Mouse (Mus musculus): ENCODE measurements around the gene Mcidas.

The Mcidas gene

DNA sequence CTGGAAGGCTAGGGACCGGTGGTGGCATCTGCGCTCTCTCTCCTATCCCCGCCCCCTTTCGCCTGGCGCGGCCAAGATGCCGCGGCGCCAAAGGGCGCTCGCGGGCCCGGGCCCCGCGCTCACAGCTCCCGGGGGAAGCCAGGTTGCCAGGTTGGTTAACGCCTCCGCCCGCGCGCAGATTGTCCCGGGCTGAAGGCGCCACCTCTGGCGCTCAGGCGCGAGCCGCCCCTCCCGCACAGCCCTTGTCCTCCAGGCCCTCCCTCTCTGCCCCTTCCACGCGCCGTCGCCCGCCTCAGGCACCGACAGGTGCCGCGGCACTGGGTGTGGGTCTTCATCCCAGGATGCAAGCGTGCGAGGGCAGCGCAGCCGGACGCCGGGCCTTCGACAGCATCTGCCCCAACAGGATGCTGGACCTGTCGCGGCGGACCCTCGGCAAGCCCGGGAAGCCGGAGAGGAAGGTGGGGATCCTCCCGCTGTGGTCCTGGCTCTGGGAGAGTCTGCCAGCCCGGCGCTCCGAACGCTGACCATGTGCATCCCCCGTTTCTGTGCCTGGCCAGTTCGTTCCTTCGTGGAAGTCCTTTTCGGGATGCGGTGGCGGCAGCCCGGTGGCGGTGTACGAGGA lies at the start of gene Mcidas:
Mcidas (plus strand) TSS at position 315 of the 622 bp plus-strand sequence.
- peak; percentile 22 to 26 for DNase-seq

DNA sequence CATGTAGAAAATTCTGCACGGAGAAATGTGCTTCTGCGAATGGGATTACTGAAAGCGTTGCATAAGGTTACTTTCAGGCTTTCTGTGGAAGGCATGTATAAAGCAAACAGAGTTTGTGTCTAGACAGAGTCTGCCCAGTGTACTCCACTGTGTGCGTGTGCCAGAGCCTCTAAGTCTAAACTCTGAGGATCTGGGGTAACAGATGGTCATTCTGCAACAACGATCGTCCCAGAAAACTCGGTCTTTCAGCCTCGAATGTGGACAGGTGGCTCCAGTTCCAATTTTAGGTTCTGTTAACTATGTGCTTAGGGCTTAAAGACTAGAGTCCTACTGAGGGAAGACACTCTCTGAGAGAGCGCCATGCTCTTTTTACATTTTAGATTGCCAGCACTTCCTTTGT lies 48.3 kb upstream of the Mcidas start:
- DNase-seq, result no peak

DNA sequence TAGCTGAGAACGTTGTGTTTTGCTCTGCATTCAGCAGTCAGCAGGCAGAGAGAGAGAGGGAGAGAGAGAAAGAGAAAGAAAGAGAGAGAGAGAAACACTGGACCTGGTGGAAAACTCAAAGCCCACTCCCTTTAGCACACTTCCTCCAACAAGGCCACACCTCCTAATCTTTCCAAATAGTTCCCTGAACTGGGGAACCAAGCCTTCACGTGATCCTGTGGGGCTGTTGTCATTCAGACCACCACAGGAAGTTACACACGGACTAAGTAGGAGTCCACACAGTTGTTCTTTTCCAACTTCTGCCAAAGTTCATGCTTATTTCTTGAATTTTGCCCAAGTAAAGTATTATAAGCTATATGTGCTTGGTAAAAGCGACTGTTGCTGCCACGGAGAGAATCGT lies 47.7 kb upstream of the Mcidas start:
- no peak for DNase-seq

DNA sequence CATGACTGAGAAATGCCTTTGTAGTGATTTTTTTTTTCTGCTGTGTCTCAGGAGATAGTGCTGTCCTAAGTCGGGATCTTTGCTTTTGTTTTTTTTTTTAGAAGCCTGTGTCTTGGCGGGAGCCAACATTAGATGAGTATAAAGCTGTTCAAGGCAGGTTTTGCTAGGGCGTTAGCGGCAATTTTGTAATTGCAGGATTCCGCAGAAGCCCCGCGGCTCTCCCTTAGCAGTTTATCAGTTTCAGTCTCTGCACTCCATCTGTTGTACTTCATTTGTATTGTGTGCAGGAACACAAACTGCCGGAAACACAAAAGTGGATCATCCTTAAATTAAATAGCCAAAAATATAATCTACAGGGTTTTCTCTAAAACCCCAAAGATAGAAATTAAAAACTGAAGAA lies 39.6 kb upstream of the Mcidas start:
- no peak for DNase-seq

DNA sequence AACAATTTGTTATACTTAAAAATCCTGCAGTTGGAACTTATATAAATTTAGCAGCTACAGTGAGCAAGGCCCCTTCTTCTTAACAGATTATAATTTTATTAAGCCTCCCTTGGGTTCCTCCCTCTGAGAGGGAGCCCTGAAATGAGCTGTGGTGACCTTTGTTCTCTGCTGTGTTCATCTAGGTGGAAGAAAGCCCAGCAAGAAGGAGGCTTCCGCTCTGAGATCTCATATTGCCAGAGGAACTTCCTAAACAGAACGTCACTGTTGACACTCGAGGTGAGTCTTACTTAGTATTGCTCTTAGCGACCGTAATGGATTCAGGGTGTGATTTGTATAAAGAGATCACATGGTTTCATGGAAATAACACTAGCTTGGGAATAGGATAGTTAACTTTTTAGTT lies 30.6 kb upstream of the Mcidas start:
- DNase-seq, result no peak

DNA sequence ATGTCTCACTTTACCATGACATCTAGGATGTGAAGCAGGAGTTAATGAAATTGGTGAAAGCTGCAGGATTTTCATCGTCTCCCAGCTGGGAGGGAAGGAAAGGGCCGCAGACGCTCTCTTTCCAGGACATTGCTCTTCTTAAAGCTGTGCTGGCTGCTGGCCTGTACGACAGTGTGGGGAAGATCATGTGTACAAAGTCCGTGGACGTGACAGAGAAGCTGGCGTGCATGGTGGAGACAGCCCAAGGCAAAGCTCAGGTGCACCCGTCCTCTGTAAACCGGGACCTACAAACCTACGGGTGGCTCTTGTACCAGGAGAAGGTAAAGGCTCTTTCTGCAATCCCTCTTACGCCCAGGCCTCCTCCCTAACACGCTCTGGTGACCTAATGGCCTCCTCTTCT lies 29.2 kb upstream of the Mcidas start:
- no peak for DNase-seq

DNA sequence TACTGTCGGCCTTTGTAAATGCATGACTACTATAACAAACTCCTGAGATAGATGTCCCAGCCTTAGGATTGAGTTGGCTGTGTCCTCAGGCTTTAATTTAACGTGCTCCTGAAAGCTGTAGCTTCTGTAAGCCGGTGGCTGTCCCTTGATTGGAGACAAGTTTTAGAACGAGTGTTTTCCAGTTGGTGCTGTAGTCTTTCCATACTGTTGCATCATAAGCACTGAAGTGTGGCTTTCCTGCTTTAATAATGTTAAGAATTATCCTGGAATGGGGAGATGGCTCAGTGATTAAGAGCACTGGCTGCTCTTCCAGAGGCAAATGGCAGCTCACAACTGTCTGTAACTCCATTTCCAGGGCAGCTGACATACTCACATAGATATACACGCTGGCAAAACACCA lies 26.4 kb upstream of the Mcidas start:
- DNase-seq, result no peak

DNA sequence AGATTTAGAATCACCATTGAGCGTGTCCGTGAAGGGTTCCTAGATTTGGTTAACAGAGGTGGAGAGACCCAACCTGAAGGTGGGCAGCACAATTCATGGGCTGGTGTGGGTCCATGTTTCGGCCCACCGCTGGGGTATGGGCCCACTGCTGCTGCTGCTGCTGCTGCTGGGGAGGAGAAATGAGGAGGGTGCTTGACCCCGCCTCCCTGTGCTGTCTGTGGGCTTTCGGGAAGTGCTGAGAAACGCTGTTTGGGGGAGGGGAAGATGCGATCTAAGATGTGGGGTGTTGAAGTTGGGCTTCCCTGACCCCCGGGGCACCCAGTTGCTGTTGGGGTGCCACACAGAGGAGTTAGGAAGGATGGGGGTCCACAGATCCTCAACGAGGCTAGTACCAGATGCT lies 16.9 kb upstream of the Mcidas start:
- no peak for DNase-seq

DNA sequence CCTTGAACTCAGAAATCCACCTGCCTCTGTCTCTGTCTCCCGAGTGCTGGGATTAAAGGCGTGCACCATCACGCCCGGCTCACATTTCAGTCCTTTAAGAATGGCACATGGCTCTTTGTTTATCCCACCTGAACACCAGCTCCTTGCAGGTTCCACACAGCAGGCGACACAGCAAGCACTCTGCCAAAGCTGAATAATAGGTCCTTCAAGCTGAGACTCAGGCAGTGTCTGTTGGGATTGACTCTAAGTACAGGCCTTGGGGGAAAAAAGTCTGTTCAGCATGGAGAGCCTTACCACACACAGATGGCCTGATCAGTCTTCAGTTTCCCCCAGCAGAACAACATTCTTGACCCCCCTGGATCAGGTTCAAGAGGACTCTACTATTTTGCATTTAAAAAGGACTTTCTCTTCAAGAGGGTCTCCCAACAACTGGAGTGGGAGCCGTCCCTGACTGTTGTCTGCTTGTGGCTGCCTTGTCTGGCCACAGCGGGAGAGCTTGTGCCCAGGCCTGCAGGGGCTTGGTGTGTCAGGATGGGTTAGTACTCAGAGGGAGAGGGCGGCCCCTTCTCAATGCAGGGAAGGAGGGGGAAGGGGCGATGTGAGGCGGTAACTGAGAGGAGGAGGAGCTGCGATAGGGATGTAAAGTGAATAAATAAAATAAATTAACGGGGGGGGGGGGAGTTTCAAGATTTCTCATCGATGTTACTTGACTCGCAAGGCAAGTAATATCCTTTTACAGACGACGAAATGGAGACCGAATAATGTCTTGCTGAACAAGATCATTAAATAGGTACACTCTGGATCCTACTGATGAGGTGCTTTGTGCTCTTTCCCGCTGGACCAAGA lies 7.8 kb upstream of the Mcidas start:
- no peak for DNase-seq

DNA sequence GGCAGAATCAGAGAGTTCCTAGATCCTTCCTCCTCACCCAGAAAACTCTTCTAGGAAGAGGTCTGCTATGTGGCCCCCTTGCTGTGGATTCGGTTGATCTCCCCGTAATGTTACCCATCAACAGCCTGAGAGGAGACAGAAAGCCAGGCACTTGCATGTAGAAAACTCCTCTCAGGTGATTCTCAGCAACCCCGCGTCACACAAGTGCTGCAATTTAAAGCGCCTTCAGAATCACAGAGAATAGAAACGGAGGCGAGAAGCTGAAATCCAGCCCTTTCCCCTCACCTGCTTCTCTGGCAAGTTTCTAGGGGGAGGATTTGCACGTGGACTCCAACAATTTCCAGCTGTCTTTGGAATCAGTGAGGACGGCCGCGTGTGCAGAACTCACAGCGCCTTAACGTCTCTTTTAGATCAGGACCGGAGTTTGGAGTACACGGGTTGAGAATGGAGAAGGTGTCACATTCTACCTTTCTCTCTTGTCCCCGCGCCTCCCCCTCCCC lies 7.1 kb upstream of the Mcidas start:
- no peak for DNase-seq

DNA sequence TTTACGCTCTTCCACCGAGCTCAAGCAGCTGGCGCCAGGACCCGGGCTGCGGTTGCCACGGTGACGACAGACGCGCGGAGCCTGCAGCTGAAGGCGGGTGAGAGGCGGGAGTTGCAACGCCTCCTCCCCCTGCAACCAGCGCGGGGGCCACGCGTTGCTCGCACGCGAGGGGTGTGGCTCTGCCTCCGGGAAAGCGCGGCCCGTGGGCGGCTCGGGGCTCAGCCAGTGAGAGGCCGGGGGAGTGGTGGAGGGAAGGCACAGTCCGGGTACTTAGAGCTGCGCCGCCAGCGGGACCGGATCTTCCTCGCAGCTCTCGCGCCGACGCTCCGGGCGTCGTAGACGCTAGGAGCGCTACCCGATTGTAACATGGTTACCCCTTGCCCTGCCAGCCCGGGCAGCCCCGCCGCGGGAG lies 6.1 kb upstream of the Mcidas start, which contains the start of gene Ccno:
Ccno (plus strand) TSS at position 271 of the 412 bp plus-strand sequence.
- DNase-seq, result peak; percentile 69 to 81

DNA sequence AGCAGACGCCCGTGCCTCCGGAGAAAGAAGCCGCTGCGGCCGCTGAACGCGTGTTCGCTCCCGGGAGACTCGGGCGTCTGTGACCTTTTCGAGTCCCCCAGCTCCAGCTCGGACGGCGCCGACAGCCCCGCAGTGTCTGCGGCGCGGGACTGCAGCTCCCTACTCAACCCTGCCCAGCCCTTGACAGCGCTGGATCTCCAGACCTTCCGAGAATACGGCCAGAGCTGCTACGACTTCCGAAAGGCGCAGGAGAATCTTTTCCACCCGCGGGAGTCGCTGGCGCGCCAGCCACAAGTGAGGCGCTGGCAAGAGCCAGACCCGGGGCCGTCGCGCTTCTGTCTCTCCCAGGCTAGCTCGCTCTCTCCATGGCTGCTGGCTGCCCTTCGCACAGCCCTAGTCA lies 5.7 kb upstream of the Mcidas start:
- DNase-seq, result no peak

DNA sequence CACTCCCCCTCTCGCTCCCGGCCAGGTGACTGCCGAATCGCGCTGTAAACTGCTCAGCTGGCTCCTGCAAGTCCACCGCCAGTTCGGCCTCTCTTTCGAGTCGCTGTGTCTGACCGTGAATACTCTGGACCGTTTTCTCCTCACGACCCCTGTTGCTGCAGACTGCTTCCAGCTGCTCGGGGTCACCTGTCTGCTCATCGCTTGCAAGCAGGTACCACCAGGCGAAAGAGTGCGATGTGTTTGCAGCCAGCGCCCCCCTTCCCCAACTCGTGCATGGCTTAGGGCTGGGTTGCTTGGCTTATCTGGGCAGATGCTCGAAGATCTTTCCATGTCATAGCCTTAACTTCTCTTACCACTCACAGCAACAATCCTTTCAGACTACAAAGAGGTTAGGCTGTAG lies 4.8 kb upstream of the Mcidas start:
- DNase-seq, result peak in 1 of 2 experiments; percentile 7

DNA sequence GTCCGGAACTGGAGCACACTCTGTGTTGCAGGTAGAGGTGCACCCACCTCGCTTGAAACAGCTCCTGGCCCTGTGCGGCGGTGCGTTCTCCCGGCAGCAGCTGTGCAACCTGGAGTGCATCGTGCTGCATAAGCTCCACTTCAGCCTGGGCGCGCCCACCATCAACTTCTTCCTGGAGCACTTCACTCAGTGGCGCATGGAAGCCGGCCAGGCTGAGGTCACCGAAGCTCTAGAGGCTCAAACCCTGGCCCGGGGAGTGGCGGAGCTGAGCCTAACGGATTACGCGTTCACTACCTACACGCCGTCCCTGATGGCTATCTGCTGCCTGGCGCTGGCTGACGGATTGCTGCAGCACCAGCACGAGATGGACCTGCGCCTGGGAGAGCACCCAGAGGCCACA lies 4.1 kb upstream of the Mcidas start:
- DNase-seq, result peak in 1 of 2 experiments; percentile 9

DNA sequence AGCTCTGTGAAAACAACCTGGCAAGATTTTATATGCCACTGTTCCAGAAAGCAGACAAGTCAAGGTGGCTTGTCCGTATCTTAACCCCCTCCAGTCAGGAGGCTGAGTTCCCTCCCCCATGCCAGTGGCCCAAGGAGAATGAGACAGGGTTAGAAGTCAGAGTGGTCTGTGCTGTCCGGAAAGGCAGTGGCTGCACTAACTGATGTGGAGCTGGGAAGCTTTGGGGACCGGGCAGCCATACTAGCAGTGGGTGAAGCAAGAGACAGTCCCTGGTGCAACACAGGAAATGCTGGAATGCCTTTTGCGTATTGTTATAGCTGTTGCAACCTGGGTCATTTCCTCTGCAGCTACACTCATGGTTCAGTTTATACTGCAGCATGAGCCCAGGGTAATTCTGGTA lies 3.3 kb upstream of the Mcidas start:
- DNase-seq, result no peak

DNA sequence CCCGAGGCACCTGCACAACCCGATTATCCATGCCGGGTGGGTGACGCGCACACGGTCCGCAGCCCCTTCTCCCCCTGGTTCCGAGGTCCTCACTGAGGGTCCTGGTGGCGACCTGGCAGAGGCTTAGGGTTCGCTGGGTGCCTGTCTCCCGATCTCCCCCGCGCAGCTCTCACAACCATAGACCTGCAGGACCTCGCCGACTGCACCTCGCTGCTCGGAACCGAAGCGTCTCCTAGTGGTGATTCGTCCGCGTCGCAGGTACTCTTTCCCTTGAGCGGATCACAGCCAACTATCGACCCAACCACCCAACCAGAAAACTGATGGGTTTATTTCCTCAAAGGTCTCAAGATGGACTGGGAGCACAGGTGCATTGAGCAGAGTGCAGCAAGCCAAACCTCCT lies 546 bp downstream of the Mcidas start:
- DNase-seq, result peak; percentile 71 to 72

DNA sequence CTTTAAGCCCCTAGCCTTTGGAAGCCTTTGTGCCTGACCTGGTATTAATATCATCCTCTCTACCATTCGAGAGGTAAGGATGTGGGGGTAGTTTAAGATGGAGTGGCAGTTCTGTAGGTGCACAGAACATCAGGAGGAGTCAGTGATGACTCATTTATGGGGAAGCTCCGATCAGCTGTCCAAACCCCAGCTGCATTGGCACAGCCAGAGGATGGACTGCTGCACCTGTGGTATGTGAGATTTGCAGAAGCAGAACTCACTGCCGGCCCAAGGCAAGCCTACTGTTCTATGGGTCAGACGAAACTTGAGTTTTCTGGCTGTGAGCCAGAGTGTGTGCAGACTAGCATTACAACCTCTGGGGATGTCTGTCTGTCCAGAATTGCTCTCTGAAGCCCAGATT lies 2.8 kb downstream of the Mcidas start:
- DNase-seq, result no peak

DNA sequence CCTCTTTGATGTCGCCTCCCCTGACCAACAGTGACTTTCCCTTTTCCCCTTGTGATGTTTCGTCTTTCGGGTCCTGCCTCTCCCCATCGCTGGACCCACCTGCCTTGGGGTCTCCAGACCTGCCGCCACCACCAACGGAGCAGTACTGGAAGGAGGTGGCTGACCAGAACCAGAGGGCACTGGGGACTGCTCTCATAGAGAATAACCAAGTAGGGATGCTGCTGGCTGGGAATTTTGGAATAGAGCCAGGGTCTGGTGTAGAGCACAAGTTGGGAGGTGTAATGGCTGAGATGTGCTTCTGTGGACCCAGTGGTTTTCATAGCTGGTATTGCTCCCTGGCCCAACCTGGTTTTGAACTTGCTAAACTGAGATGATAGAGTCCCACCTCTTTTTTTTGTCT lies 3.7 kb downstream of the Mcidas start:
- no peak for DNase-seq

DNA sequence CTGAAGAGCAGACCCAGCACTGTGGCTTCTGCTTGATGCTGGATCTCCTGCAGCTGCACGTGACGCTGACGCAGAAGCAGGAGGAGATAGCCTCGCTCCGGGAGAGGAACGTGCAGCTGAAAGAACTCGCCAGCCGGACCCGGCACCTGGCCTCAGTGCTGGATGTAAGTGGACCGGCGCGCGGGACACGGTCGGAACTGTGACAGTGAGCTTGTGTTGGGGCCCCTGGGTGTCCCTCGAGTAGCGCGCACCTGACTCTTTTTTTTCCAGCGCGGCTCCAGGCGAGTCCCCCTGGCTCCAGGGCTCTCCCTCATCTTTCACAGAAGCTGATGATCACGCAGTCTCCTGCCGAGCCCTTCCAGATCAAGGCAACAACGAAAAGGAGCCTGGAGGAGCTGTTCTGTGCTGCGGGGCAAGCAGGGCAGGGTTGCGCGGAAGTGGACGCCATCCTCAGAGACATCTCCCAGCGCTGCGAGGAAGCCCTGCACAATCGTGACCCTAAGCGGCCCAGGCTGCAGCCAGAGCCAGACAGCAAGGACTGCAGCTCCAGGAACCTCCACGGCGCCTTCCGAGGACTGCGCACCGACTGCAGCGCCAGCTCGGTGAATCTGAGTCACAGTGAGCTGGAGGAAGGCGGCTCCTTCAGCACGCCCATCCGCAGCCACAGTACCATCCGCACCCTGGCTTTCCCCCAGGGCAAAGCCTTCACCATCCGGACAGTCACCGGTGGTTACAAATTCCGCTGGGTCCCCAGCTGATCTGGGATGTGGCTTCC lies 5.0 kb downstream of the Mcidas start:
- peak; percentile 18 to 21 for DNase-seq

DNA sequence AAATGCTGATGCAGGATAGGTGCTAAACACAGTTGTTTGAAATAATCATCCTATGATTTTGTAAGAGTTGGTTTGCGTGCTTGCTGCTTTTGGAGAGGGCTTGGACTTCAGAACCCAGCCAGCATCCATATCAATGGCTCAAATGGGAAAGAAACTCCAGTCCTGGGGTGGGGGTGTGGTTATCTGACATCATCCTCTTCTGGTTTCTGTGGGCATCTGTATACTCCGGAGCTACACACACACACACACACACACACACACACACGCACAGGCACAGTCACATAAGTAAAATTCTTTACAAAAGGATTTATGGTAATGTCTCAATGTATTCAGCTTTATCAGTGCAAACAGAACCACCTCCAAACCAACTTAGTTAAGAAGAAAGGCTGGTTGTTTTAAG lies 6.4 kb downstream of the Mcidas start:
- no peak for DNase-seq

DNA sequence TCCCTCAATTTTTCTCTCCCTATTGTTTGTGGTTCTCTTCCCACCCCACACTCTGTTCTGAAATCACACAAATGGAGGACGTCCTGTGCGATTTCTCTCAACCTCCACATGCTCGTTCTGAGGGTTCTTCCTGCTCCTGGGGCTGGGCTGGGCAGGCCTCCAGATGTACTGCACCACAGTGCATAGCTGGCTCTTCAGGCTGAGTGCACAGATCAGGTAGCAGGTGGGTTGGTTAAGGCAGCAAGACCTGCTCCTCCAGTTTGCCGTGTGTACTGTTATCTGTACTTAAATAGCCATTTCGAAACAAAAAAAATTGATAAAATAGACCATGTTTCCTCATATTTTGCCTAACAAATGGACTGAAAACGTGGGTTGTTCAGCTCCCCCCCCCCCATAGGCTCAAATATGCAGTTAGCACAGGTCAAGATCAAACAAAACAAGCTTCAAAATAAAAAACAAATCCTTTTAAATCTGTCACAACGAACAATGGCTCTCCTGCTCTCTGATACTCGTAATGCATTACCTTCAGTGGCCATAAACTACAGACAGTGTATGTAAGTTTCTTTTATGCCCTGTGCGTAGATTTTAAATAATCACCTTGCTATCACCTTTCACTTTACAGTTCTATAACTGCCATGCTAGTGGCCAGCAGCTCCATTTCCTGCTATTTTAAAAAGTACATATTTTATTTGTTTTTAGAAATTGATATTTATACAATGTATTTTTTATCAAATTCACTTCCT lies 7.1 kb downstream of the Mcidas start:
- no peak for DNase-seq

DNA sequence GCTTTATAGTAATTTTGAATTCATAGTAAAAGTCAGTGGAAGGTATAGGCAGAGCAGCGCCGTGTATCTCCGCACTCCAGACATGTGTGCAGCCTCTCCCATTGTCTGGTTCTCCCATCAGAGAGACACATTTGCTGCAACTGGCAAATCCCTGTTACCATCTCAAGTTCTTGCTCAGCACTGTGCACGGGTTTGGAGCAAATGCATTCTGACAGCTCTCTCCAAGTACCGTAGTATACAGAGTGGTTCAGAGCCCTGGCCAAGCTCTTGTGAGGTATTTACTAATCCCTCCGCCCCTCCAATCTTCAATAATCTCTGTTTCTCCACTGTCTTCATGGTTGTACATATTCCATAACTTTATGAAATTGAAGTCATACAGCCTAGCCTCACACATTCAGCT lies 19.0 kb downstream of the Mcidas start:
- no peak for DNase-seq
